Mouse (Mus musculus) olfactory bulb, adult 2 months (tissue): ENCODE results near the gene Dennd1a. TPM values are rescaled to one million over a fixed set of nuclear protein-coding genes. Genes with fewer than 3 reads are reported as not detected.

Source experiments
- H3K27ac ChIP-seq: fragments of 200-500 bp; 2 replicates; pipeline ENCODE4 v1.5.1; 2012; ENCODE audit warnings: low read depth, low read length; ENCODE audit not compliant: insufficient read depth
- H3K4me1 ChIP-seq: fragments of 200-500 bp; 2 replicates; pipeline ENCODE4 v1.6.1; 2012; ENCODE audit warnings: low read length; ENCODE audit not compliant: control insufficient read depth, insufficient read depth
- H3K4me3 ChIP-seq: fragments of 200-500 bp; 2 replicates; pipeline ENCODE4 v1.5.1; 2012; ENCODE audit warnings: mild to moderate bottlenecking, low read depth, low read length, moderate library complexity; ENCODE audit not compliant: insufficient read depth
- CTCF ChIP-seq: fragments of 200-500 bp; IDR thresholded peaks from 2 replicates; pipeline ENCODE4 v1.5.1; 2012; ENCODE audit warnings: low read depth, mild to moderate bottlenecking, low read length, moderate library complexity; ENCODE audit not compliant: insufficient read depth
- POLR2A ChIP-seq: fragments of 200-500 bp; IDR thresholded peaks from 2 replicates; pipeline ENCODE4 v1.6.1; 2012; ENCODE audit warnings: mild to moderate bottlenecking, low read depth, low read length, moderate library complexity; ENCODE audit not compliant: insufficient read depth
- WGBS: fragments of 180-500 bp; shearing (Covaris S2); methylation state at CpG from one replicate; pipeline ENCODE4 v1.1.7; 2018; 5-methylcytosine and 5-hydroxymethylcytosine counted together
- polyA plus RNA-seq: library from polyadenylated mRNA; stranded (reverse); fragments of >200 nt; gene quantifications from 2 replicates; pipeline ENCODE4 v1.2.4, GENCODE M21; 2012; ENCODE audit warnings: low replicate concordance; ENCODE audit not compliant: missing spikeins, insufficient read depth, insufficient read length

Gene Dennd1a
- polyA plus RNA-seq, 1 experiment = not detected

DNA sequence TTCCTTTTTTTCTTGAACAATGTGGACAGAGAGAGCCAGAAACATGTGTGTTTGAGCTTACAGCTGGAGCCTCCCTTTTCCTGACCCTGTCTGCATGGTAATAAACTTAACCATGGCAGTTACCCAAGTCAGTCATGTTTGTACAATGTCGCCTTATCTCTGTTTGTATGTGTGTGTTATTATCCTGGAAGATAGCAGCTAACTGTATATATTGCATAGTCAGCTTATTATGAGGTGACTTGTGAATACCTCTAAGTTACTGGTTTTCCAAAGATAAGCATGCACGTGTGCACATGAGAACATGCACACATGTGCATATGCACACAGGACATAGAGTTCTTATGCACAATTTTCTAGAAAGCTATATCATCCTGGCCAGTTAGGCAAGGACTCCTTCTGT lies 13.8 kb upstream of the Dennd1a start:
- Histone ChIP-seq H3K27ac (no peak overlapping the region), H3K4me1 (peaks cover 4% of the 10 kb centered on the region), H3K4me3 (no peak overlapping the region)
- WGBS = 97% methylated on average over 2 of the region's 2 CpGs
- TF ChIP-seq POLR2A (no peak), CTCF (no peak)

DNA sequence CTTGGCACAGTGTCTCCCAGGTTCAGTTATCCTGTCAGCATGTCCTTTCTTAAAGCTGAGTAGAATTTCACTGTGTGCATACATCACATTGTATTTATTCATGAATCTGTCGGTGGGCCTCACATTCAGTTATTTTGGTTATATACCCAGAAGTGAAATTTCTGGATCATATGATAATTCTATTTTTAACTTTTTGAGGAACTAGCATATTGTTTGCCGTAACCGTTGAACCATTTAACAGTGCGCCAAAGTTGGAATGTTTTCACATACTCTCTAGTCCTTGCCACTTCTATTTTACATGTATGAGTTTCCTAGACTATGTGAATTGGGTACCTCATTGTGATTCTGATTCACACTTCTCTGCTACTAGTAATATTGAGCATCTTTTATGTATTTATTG lies 8.7 kb upstream of the Dennd1a start:
- Histone ChIP-seq H3K4me1 (peaks cover 7% of the 10 kb centered on the region), H3K27ac (no peak overlapping the region), H3K4me3 (no peak overlapping the region)
- 92% methylated on average over 4 of the region's 4 CpGs for WGBS
- no peak for TF ChIP-seq POLR2A
- TF ChIP-seq CTCF = no peak

- H3K4me1 ChIP-seq = peaks cover 3% of the 10 kb centered on the region; the same call in 1 of the 2 replicates
- no peak for TF ChIP-seq POLR2A
- TF ChIP-seq CTCF = no peak
- WGBS = 93% methylated on average over 1 of the region's 1 CpGs
Observed at GRCm38 (mm10) chr2:38291526-38291925, 4.3 kb upstream of the Dennd1a start.

DNA sequence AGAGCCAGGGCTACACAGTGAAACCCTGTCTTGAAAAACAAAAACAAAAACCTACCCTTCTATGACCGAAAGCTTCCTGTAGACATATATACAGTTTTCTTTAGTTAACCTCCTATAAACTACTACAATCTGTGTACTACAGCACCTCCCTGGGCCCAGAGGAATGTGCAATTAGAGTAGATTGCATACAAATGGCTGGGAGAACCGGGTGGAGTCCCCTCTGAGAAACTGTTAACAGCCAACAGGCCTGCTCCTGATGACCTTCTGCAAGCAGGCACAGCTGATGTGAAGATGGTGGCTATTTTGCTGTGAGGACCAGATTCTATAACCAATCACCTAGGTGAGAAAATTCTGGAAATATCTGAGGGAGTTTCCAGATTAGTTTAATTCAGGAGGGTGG lies 1.0 kb upstream of the Dennd1a start:
- WGBS = 90% methylated on average over 2 of the region's 2 CpGs
- TF ChIP-seq POLR2A (no peak), CTCF (no peak)
- Histone ChIP-seq H3K27ac (no peak overlapping the region), H3K4me3 (no peak overlapping the region), H3K4me1 (peaks cover 1% of the 10 kb centered on the region; the same call in 1 of the 2 replicates)

More at GRCm38 (mm10) chr2:38291526-38291925, 4.3 kb upstream of the Dennd1a start:
- H3K4me3 ChIP-seq = no peak overlapping the region
- H3K27ac ChIP-seq = no peak overlapping the region

DNA sequence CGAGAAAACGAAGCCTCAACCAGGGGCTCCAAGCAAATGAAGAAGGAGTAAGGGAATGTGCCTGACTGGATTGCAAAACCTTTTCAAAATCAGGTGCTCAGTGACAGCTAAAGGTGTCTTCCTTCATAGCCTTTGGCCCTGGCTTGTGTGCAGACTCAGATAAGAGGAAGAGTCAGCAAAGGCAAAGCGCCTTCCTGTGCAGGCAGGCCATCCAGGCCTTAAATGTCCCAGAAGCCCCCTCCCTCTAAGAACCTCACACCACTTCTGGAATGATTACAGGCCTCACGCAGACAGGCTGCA lies 807 bp downstream of the Dennd1a start:
- Histone ChIP-seq H3K27ac (no peak overlapping the region), H3K4me3 (peak overlapping the region; percentile 76), H3K4me1 (no peaks in the 10 kb centered on the region)
- 11% methylated on average over 4 of the region's 4 CpGs for WGBS
- TF ChIP-seq CTCF (no peak), POLR2A (no peak)

GRCm38 (mm10) chr2:38285781-38286432 lies 1.3 kb downstream of the Dennd1a start:
- 73% methylated on average over 4 of the region's 4 CpGs for WGBS
- H3K4me1 ChIP-seq = no peaks in the 10 kb centered on the region
- H3K27ac ChIP-seq = no peak overlapping the region
- H3K4me3 ChIP-seq = peak overlapping the region; percentile 76; the same call in 1 of the 2 replicates
- no peak for TF ChIP-seq POLR2A
- TF ChIP-seq CTCF = no peak

DNA sequence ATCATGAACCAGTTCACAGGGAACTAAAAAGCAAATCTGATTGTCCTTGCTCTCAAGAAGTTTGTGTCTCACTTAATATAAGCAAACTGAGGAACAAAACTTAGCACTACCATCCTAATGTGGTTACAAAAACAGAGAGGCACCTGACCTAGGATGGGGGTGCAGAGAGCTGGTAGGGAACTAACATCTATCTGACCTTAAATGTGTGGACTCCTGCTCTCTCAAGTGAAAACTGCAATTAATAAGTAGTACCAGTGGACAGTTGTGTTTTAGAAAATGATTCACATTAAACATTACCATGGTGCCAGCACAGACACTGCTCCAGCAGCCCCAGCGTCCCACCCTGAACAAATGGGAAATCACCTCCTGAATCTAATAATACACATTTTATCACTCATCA lies 3.2 kb downstream of the Dennd1a start:
- WGBS = 91% methylated on average over 1 of the region's 1 CpGs
- Histone ChIP-seq H3K4me3 (no peak overlapping the region), H3K27ac (no peak overlapping the region), H3K4me1 (no peaks in the 10 kb centered on the region)
- TF ChIP-seq CTCF (no peak), POLR2A (no peak)

- Histone ChIP-seq H3K27ac (no peak overlapping the region), H3K4me3 (no peak overlapping the region), H3K4me1 (no peaks in the 10 kb centered on the region)
- TF ChIP-seq CTCF (no peak), POLR2A (no peak)
Observed at GRCm38 (mm10) chr2:38280376-38280775, 6.8 kb downstream of the Dennd1a start.

GRCm38 (mm10) chr2:38274973-38275372 lies 12.2 kb downstream of the Dennd1a start:
- TF ChIP-seq POLR2A = no peak
- no peak for TF ChIP-seq CTCF

DNA sequence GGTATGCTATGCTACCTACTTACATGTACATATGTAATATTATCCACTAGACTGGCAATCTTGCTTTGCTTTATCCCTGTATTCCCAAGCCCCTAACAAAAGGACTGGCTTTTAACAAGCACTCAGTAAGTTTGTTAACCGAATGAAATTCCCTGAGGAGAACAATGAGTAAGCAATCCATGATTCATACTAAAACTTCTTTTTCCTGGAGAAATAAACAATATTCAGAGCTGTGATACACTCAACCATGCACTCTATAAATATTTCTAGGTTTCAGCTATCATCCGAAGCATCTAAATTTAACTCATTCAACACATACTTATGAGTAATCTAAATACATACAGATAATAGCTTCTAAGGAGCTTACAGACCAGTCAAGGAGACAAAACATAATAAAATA lies 23.5 kb downstream of the Dennd1a start:
- TF ChIP-seq POLR2A (no peak), CTCF (no peak)
- 24% methylated on average over 2 of the region's 2 CpGs for WGBS
- Histone ChIP-seq H3K4me3 (no peak overlapping the region), H3K27ac (no peak overlapping the region), H3K4me1 (no peaks in the 10 kb centered on the region)

More at GRCm38 (mm10) chr2:38274973-38275372, 12.2 kb downstream of the Dennd1a start:
- H3K4me3 ChIP-seq = no peak overlapping the region
- no peak overlapping the region for H3K27ac ChIP-seq
- H3K4me1 ChIP-seq = no peaks in the 10 kb centered on the region
- WGBS = 89% methylated on average over 2 of the region's 2 CpGs
